Mouse (Mus musculus): ENCODE measurements around the gene Gpatch11.

The Gpatch11 gene

DNA sequence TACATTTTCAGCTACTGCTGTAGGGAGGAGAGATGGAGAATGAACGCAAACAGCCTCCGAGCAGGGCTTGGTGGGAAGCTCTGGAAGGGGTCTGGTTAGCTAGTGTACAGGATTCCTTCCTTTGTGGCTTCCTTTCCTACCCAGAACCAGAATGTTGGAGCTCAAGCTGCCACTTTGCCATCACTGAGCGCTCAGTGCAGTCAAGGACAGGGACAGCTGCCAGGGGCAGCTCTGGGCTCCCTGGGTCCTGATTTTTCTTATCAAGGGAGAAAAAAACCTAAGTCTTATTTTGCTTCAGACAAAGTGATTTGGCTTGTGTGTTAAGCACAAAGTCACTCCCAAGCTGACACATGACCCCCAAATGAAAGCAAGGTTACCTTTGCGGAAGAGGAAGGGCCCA lies 53.2 kb downstream of the Gpatch11 start:
- in situ Hi-C loops (cut with MboI; ENCODE audit: unreplicated experiment in 2 of 2) = loop anchor here in 1 of 2 experiments (25.0 kb wide), 1 partner anchor 474 kb away; the partner anchor contains the start of gene Cdc42ep3

DNA sequence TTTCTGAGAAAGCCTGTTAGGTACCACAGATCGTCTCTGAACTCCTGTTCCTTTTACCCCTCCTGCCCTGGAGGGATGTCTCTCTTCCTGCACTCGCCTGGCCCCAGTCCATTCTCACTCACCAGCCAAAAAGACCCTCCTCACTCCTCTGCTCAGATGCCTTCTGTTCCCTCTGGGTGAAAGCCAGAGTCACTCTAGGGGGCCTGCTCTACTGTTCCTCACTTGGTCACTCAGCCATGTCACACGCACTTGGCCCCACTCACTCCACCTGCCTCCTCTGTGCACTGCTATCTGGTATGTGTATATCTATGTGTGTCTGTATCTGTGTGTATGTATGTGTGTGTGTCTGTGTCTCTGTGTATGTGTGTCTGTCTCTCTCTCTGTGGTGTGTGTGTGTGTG lies 53.8 kb downstream of the Gpatch11 start:
- in situ Hi-C loops (cut with MboI; ENCODE audit: unreplicated experiment in 2 of 2) = loop anchor here in 1 of 2 experiments (25.0 kb wide), 1 partner anchor 473 kb away; the partner anchor contains the start of gene Cdc42ep3

- in situ Hi-C loops (cut with MboI; ENCODE audit: unreplicated experiment in 2 of 2) = loop anchor here in 1 of 2 experiments (10.0 to 25.0 kb wide), 2 partner anchors 471 to 684 kb away; partner anchors contain the start of gene Cdc42ep3
These were observed 55.7 kb downstream of the Gpatch11 start for GRCm38 (mm10) chr17:78891020-78891419.

DNA sequence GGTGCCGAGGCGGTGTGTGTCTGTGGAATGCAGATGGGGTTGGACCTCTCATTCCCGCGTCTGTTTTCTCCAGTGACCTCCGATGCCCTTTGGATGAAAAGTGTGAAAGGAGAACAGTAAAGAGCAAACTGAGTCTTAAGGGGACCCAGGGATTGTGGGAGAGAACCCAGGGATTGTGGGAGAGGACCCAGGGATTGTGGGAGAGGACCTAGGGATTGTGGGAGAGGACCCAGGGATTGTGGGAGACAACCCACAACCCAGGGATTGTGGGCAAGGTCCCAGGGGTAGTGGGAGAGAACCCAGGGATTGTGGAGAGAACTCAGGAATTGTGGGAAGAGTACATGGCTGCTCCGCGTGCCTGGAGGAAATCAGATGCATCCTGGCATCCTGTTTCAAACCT lies 59.6 kb downstream of the Gpatch11 start:
- in situ Hi-C loops (cut with MboI; ENCODE audit: unreplicated experiment in 2 of 2) = loop anchor here in 1 of 2 experiments (5.0 to 25.0 kb wide), 3 partner anchors 467 to 680 kb away; partner anchors contain the start of gene Cdc42ep3

- in situ Hi-C loops (cut with MboI; ENCODE audit: unreplicated experiment in 2 of 2) = loop anchor here in 1 of 2 experiments (5.0 to 25.0 kb wide), 3 partner anchors 467 to 679 kb away; partner anchors contain the start of gene Cdc42ep3
These were observed 60.0 kb downstream of the Gpatch11 start for GRCm38 (mm10) chr17:78895394-78895793.

Data from v-Abl transformed pro-B cells (cell line).